Mouse (Mus musculus) liver, adult 2 months (tissue): Measurements from ENCODE around the gene Spata20. TPM values are rescaled to one million over a fixed set of nuclear protein-coding genes. Genes with fewer than 3 reads are reported as not detected.

Experiments
- DNase-seq: peaks from one replicate; pipeline ENCODE4 v3.0.0-alpha.2; 2011; ENCODE audit warnings: low read depth, low spot score; ENCODE audit errors: extremely low read depth
- H3K27ac ChIP-seq: fragments of 200-500 bp; replicated peaks from 2 replicates; pipeline ENCODE4 v1.5.1; 2012; ENCODE audit warnings: low read depth, mild to moderate bottlenecking, control low read depth, inconsistent platforms, low read length; ENCODE audit not compliant: insufficient read depth
- H3K27me3 ChIP-seq: fragments of 200-500 bp; 2 replicates; pipeline ENCODE4 v1.6.1; 2012; ENCODE audit warnings: mild to moderate bottlenecking, moderate library complexity, low read length, inconsistent platforms; ENCODE audit not compliant: control insufficient read depth, insufficient read depth
- H3K36me3 ChIP-seq: fragments of 200-500 bp; 2 replicates; pipeline ENCODE4 v1.6.1; 2012; ENCODE audit warnings: low read length, inconsistent platforms; ENCODE audit not compliant: control insufficient read depth, insufficient read depth
- H3K4me1 ChIP-seq: fragments of 200-500 bp; 2 replicates; pipeline ENCODE4 v1.6.1; 2011; ENCODE audit warnings: low read length; ENCODE audit not compliant: control insufficient read depth, insufficient read depth
- H3K4me3 ChIP-seq: fragments of 200-500 bp; 2 replicates; pipeline ENCODE4 v1.5.1; 2011; ENCODE audit warnings: low read depth, mild to moderate bottlenecking, control low read depth, low read length, moderate library complexity; ENCODE audit not compliant: insufficient read depth
- H3K79me2 ChIP-seq: fragments of 200-500 bp; 2 replicates; pipeline ENCODE4 v1.6.1; 2012; ENCODE audit warnings: inconsistent platforms, mild to moderate bottlenecking, low read length, moderate library complexity; ENCODE audit not compliant: control insufficient read depth, insufficient read depth
- H3K9ac ChIP-seq: fragments of 200-500 bp; 2 replicates; pipeline ENCODE4 v1.6.1; 2012; ENCODE audit warnings: low read depth, mild to moderate bottlenecking, control low read depth, inconsistent platforms, low read length
- CTCF ChIP-seq: fragments of 200-500 bp; IDR thresholded peaks from 2 replicates; pipeline ENCODE4 v1.5.1; 2011; ENCODE audit warnings: low read depth, low read length, control low read depth
- POLR2A ChIP-seq: fragments of 200-500 bp; IDR thresholded peaks from 2 replicates; pipeline ENCODE4 v1.6.1; 2011; ENCODE audit warnings: low read length, control low read depth; ENCODE audit not compliant: insufficient read depth; ENCODE audit errors: extremely low read depth
- WGBS: fragments of 180-500 bp; shearing (Covaris S2); methylation state at CpG from one replicate; pipeline ENCODE4 v1.1.7; 2018; 5-methylcytosine and 5-hydroxymethylcytosine counted together
- polyA plus RNA-seq: library from polyadenylated mRNA; depleted of rRNA; stranded (reverse); fragments of >200 nt; gene quantifications from 2 replicates; pipeline ENCODE4 v1.2.3, GENCODE M21; 2012
- total RNA-seq: library from RNA; depleted of rRNA; stranded (reverse); fragments of >200 nt; gene quantifications from 2 replicates; pipeline ENCODE4 v1.2.3, GENCODE M21; 2014

Spata20 gene
- total and polyA plus RNA-seq, 2 experiments: not detected

- no peaks in the 10 kb centered on the region for H3K79me2 ChIP-seq
- no peak overlapping the region for H3K4me3 ChIP-seq
- H3K9ac ChIP-seq: no peak overlapping the region
- no peak overlapping the region for H3K27ac ChIP-seq
- peaks cover 12% of the 10 kb centered on the region for H3K27me3 ChIP-seq
- no peak for DNase-seq
- TF ChIP-seq POLR2A: no peak
- no peak for TF ChIP-seq CTCF
- no peaks in the 10 kb centered on the region for H3K36me3 ChIP-seq
- peaks cover 2% of the 10 kb centered on the region; the same call in 1 of the 2 replicates for H3K4me1 ChIP-seq
- WGBS: 64% methylated on average over 4 of the region's 4 CpGs
Observed at GRCm38 (mm10) chr11:94468582-94469064, 17.4 kb downstream of the Spata20 start.

GRCm38 (mm10) chr11:94466333-94466855 is 19.6 kb downstream of the Spata20 start:
- no peaks in the 10 kb centered on the region for H3K27me3 ChIP-seq
- H3K9ac ChIP-seq: no peak overlapping the region
- no peak for DNase-seq
- no peaks in the 10 kb centered on the region for H3K79me2 ChIP-seq
- WGBS: 92% methylated on average over 17 of the region's 17 CpGs
- no peaks in the 10 kb centered on the region for H3K4me1 ChIP-seq
- no peak overlapping the region for H3K4me3 ChIP-seq
- no peaks in the 10 kb centered on the region for H3K36me3 ChIP-seq
- no peak overlapping the region for H3K27ac ChIP-seq
- TF ChIP-seq CTCF (no peak), POLR2A (no peak)

- H3K27ac ChIP-seq: no peak overlapping the region
- no peak overlapping the region for H3K9ac ChIP-seq
- no peaks in the 10 kb centered on the region for H3K79me2 ChIP-seq
- H3K36me3 ChIP-seq: no peaks in the 10 kb centered on the region
- no peak overlapping the region for H3K4me3 ChIP-seq
- H3K27me3 ChIP-seq: no peaks in the 10 kb centered on the region
- WGBS: 27% methylated on average over 2 of the region's 2 CpGs
- H3K4me1 ChIP-seq: no peaks in the 10 kb centered on the region
- no peak for DNase-seq
- TF ChIP-seq POLR2A (no peak), CTCF (no peak)
Observed at GRCm38 (mm10) chr11:94464170-94464569, 21.8 kb downstream of the Spata20 start.

GRCm38 (mm10) chr11:94461856-94462255 is 24.1 kb downstream of the Spata20 start:
- no peak for TF ChIP-seq POLR2A
- TF ChIP-seq CTCF: no peak
- no peak for DNase-seq
- Histone ChIP-seq H3K79me2 (no peaks in the 10 kb centered on the region), H3K9ac (no peak overlapping the region), H3K4me3 (no peak overlapping the region), H3K36me3 (no peaks in the 10 kb centered on the region), H3K27ac (no peak overlapping the region), H3K4me1 (no peaks in the 10 kb centered on the region), H3K27me3 (no peaks in the 10 kb centered on the region)
- 91% methylated on average over 11 of the region's 11 CpGs for WGBS

- H3K4me1 ChIP-seq: no peaks in the 10 kb centered on the region
- H3K9ac ChIP-seq: no peak overlapping the region
- no peak overlapping the region for H3K27ac ChIP-seq
- H3K36me3 ChIP-seq: no peaks in the 10 kb centered on the region
- H3K79me2 ChIP-seq: no peaks in the 10 kb centered on the region
- 79% methylated on average over 15 of the region's 15 CpGs for WGBS
- TF ChIP-seq POLR2A (no peak), CTCF (no peak)
- DNase-seq: no peak
- H3K4me3 ChIP-seq: no peak overlapping the region
- H3K27me3 ChIP-seq: no peaks in the 10 kb centered on the region
Observed at GRCm38 (mm10) chr11:94457001-94457400, 29.0 kb downstream of the Spata20 start.

GRCm38 (mm10) chr11:94456347-94456746 is 29.6 kb downstream of the Spata20 start:
- Histone ChIP-seq H3K36me3 (no peaks in the 10 kb centered on the region), H3K9ac (no peak overlapping the region), H3K27ac (no peak overlapping the region), H3K4me3 (no peak overlapping the region), H3K27me3 (no peaks in the 10 kb centered on the region), H3K79me2 (no peaks in the 10 kb centered on the region), H3K4me1 (no peaks in the 10 kb centered on the region)
- 88% methylated on average over 3 of the region's 3 CpGs for WGBS
- no peak for DNase-seq
- TF ChIP-seq CTCF (no peak), POLR2A (no peak)
